Mouse (Mus musculus) cerebellum, postnatal 36 days (tissue): ENCODE measurements around the gene Traf5.

Experiments
- DNase-seq, 2 experiments: peaks; one replicate each; pipeline ENCODE4 v3.0.0; 2021 to 2022; ENCODE audit warnings: mixed read lengths in 2 of 2

Gene Traf5

GRCm38 (mm10) chr1:192061666-192062306 lies 30.6 kb downstream of the Traf5 start:
- DNase-seq = no peak

- DNase-seq = no peak
These were observed 33.4 kb downstream of the Traf5 start for GRCm38 (mm10) chr1:192058911-192059310.

GRCm38 (mm10) chr1:192053726-192054125 lies 38.6 kb downstream of the Traf5 start:
- DNase-seq = no peak

- no peak for DNase-seq
These were observed 39.4 kb downstream of the Traf5 start for GRCm38 (mm10) chr1:192052986-192053385.

GRCm38 (mm10) chr1:192052461-192052860 lies 39.9 kb downstream of the Traf5 start:
- DNase-seq = no peak

GRCm38 (mm10) chr1:191999022-191999421 lies 93.3 kb downstream of the Traf5 start:
- DNase-seq = no peak

- no peak for DNase-seq
These were observed 95.7 kb downstream of the Traf5 start for GRCm38 (mm10) chr1:191996621-191997185.

- DNase-seq = no peak
These were observed 96.4 kb downstream of the Traf5 start for GRCm38 (mm10) chr1:191995916-191996315.

GRCm38 (mm10) chr1:191995488-191995887 lies 96.9 kb downstream of the Traf5 start:
- DNase-seq = peak; percentile 42 to 45

GRCm38 (mm10) chr1:191994476-191994875 lies 97.9 kb downstream of the Traf5 start:
- no peak for DNase-seq

- no peak for DNase-seq
These were observed 100.1 kb downstream of the Traf5 start for GRCm38 (mm10) chr1:191992040-191992780.

- DNase-seq = peak; percentile 94 to 95
These were observed 102.4 kb downstream of the Traf5 start for GRCm38 (mm10) chr1:191989994-191990393.

- no peak for DNase-seq
These were observed 103.3 kb downstream of the Traf5 start for GRCm38 (mm10) chr1:191989060-191989459.

- DNase-seq = no peak
These were observed 103.7 kb downstream of the Traf5 start for GRCm38 (mm10) chr1:191988646-191989045.

GRCm38 (mm10) chr1:191987481-191987769 lies 104.9 kb downstream of the Traf5 start:
- DNase-seq = no peak

- DNase-seq = no peak
These were observed 105.5 kb downstream of the Traf5 start for GRCm38 (mm10) chr1:191986674-191987480.

GRCm38 (mm10) chr1:191981426-191982102 lies 110.8 kb downstream of the Traf5 start:
- no peak for DNase-seq

GRCm38 (mm10) chr1:191977187-191977586 lies 115.2 kb downstream of the Traf5 start, which contains the start of gene Rd3:
Rd3 (plus strand) TSS chr1:191977370.
- no peak for DNase-seq

- DNase-seq = no peak
These were observed 117.6 kb downstream of the Traf5 start for GRCm38 (mm10) chr1:191974509-191975405.

GRCm38 (mm10) chr1:191969939-191970338 lies 122.4 kb downstream of the Traf5 start:
- no peak for DNase-seq

- peak; percentile 72 to 81 for DNase-seq
These were observed 127.4 kb downstream of the Traf5 start for GRCm38 (mm10) chr1:191964773-191965481.
